Mouse (Mus musculus) embryonic fibroblast, embryonic 13.5 days (primary cell): Measurements from ENCODE around the gene Figla.

Experiments used
- CTCF ChIP-seq: IDR thresholded peaks from 2 replicates; pipeline ENCODE4 v1.5.1; 2011; ENCODE audit warnings: mild to moderate bottlenecking, control low read depth, low read length, moderate library complexity, borderline replicate concordance; ENCODE audit not compliant: insufficient read depth
- POLR2A ChIP-seq: IDR thresholded peaks from 2 replicates; pipeline ENCODE4 v1.6.1; 2011; ENCODE audit warnings: low read depth, mild to moderate bottlenecking, control low read depth, low read length, moderate library complexity

GRCm38 (mm10) chr6:86031527-86031926 lies 15.6 kb downstream of the Figla start:
- TF ChIP-seq CTCF (no peak), POLR2A (no peak)
